Mouse (Mus musculus) limb, embryonic 14.5 days (tissue): Measurements from ENCODE around the gene Rnf4. TPM values are rescaled to one million over a fixed set of nuclear protein-coding genes. Genes with fewer than 3 reads are reported as not detected.

Experiments
- ATAC-seq: fragments of 200-750 bp; cut with Nextera tagmentation; 2 replicates; pipeline ENCODE4 v1.8.0; 2017; ENCODE audit warnings: low read depth, moderate number of reproducible peaks, moderate TSS enrichment; ENCODE audit not compliant: low FRiP score
- DNase-seq: peaks from one replicate; pipeline ENCODE4 v3.0.0-alpha.2; 2015; ENCODE audit warnings: low spot score
- H3K27ac ChIP-seq: fragments of 300-500 bp; sonication (generic); replicated peaks from 2 replicates; pipeline ENCODE4 v1.5.1; 2014; ENCODE audit warnings: low read depth, mild to moderate bottlenecking, low read length, moderate library complexity, mixed read lengths
- H3K27me3 ChIP-seq: fragments of 300-500 bp; sonication (generic); 2 replicates; pipeline ENCODE4 v1.6.1; 2014; ENCODE audit warnings: low read length, mixed read lengths; ENCODE audit not compliant: control insufficient read depth, insufficient read depth
- H3K36me3 ChIP-seq: fragments of 300-500 bp; sonication (generic); 2 replicates; pipeline ENCODE4 v1.6.1; 2014; ENCODE audit warnings: mild to moderate bottlenecking, low read length, moderate library complexity, mixed read lengths; ENCODE audit not compliant: control insufficient read depth, insufficient read depth
- H3K4me1 ChIP-seq: fragments of 300-500 bp; sonication (generic); 2 replicates; pipeline ENCODE4 v1.6.1; 2014; ENCODE audit warnings: antibody characterized with exemption, low read length, mixed read lengths; ENCODE audit not compliant: control insufficient read depth, insufficient read depth
- H3K4me2 ChIP-seq: fragments of 300-500 bp; sonication (generic); replicated peaks from 2 replicates; pipeline ENCODE4 v1.6.1; 2014; ENCODE audit warnings: low read depth, mild to moderate bottlenecking, low read length, moderate library complexity; ENCODE audit not compliant: severe bottlenecking
- H3K4me3 ChIP-seq: fragments of 300-500 bp; sonication (generic); replicated peaks from 2 replicates; pipeline ENCODE4 v1.5.1; 2014; ENCODE audit warnings: low read length
- H3K9ac ChIP-seq: fragments of 300-500 bp; sonication (generic); 2 replicates; pipeline ENCODE4 v1.6.1; 2014; ENCODE audit warnings: mild to moderate bottlenecking, low read depth, low read length, moderate library complexity; ENCODE audit not compliant: severe bottlenecking
- H3K9me3 ChIP-seq: fragments of 300-500 bp; sonication (generic); 2 replicates; pipeline ENCODE4 v1.6.1; 2016; ENCODE audit warnings: low read length; ENCODE audit not compliant: control insufficient read depth
- POLR2A ChIP-seq: fragments of 200-500 bp; IDR thresholded peaks from 2 replicates; pipeline ENCODE4 v1.8.0; 2012; ENCODE audit warnings: inconsistent platforms, mild to moderate bottlenecking, moderate library complexity, borderline replicate concordance; ENCODE audit not compliant: insufficient read depth, insufficient read length; ENCODE audit errors: extremely low read depth
- WGBS: fragments of 180-500 bp; shearing (Covaris S2); extraction: QIAGEN DNeasy Blood & Tissue Kit; methylation state at CpG from one replicate; pipeline ENCODE4 v1.1.7; 2014; 5-methylcytosine and 5-hydroxymethylcytosine counted together
- polyA plus RNA-seq, 2 experiments: library from polyadenylated mRNA; depleted of rRNA in 1 of 2; stranded (reverse) in 1 of 2; unstranded in 1 of 2; fragments of >200 nt; fragmentation: Nextera tagmentation in 1 of 2; extraction: Ambion mirVana in 1 of 2; gene quantifications; 2 replicates each; pipeline versions ENCODE4 v1.2.1 to v1.2.3; 2012 to 2014

The Rnf4 gene
- polyA plus RNA-seq, 2 experiments: 130 to 154 TPM

GRCm38 (mm10) chr5:34326249-34326691, 9.8 kb upstream of the Rnf4 start:
- peak overlapping the region; percentile 31; the same call in 1 of the 2 replicates for H3K4me3 ChIP-seq

GRCm38 (mm10) chr5:34326875-34327576, 9.1 kb upstream of the Rnf4 start:
- WGBS: 7% methylated on average over 27 of the region's 31 CpGs
- TF ChIP-seq POLR2A: no peak
- Histone ChIP-seq H3K4me1 (peaks cover 16% of the 10 kb centered on the region), H3K4me2 (peak overlapping the region; percentile 61), H3K9me3 (no peaks in the 10 kb centered on the region), H3K27ac (no peak overlapping the region), H3K36me3 (no peaks in the 10 kb centered on the region), H3K9ac (peak overlapping the region; percentile 61), H3K4me3 (peak overlapping the region; percentile 31), H3K27me3 (no peaks in the 10 kb centered on the region)
- no peak for DNase-seq
- ATAC-seq: peak; percentile 73

More at GRCm38 (mm10) chr5:34326249-34326691, 9.8 kb upstream of the Rnf4 start:
- Histone ChIP-seq H3K36me3 (no peaks in the 10 kb centered on the region), H3K27me3 (no peaks in the 10 kb centered on the region), H3K4me1 (peaks cover 16% of the 10 kb centered on the region), H3K9me3 (no peaks in the 10 kb centered on the region), H3K27ac (peak overlapping the region; percentile 8; the same call in 1 of the 2 replicates), H3K4me2 (peak overlapping the region; percentile 61), H3K9ac (no peak overlapping the region; the same call in 1 of the 2 replicates)
- ATAC-seq (peak; percentile 27; the same call in 1 of the 2 replicates), DNase-seq (peak; percentile 38)
- TF ChIP-seq POLR2A: no peak
- WGBS: 25% methylated on average over 4 of the region's 4 CpGs

- 75% methylated on average over 2 of the region's 2 CpGs for WGBS
- Histone ChIP-seq H3K4me1 (peaks cover 16% of the 10 kb centered on the region), H3K4me2 (no peak overlapping the region), H3K36me3 (no peaks in the 10 kb centered on the region), H3K27ac (no peak overlapping the region), H3K27me3 (no peaks in the 10 kb centered on the region), H3K9me3 (no peaks in the 10 kb centered on the region), H3K4me3 (no peak overlapping the region), H3K9ac (no peak overlapping the region)
- DNase-seq (no peak), ATAC-seq (no peak)
- no peak for TF ChIP-seq POLR2A
These were observed 6.0 kb upstream of the Rnf4 start for GRCm38 (mm10) chr5:34330136-34330535.

- no peak for DNase-seq
- H3K9ac ChIP-seq: no peak overlapping the region
- no peaks in the 10 kb centered on the region for H3K27me3 ChIP-seq
- WGBS: 85% methylated on average over 1 of the region's 1 CpGs
- no peak for ATAC-seq
- no peak overlapping the region for H3K4me2 ChIP-seq
- no peaks in the 10 kb centered on the region; the same call in 1 of the 2 replicates for H3K36me3 ChIP-seq
- TF ChIP-seq POLR2A: no peak
- no peaks in the 10 kb centered on the region for H3K9me3 ChIP-seq
- H3K27ac ChIP-seq: no peak overlapping the region
- H3K4me1 ChIP-seq: peaks cover 14% of the 10 kb centered on the region
- no peak overlapping the region for H3K4me3 ChIP-seq
These were observed 2.0 kb upstream of the Rnf4 start for GRCm38 (mm10) chr5:34334081-34334480.

- peak; percentile 52 for ATAC-seq
- no peaks in the 10 kb centered on the region for H3K27me3 ChIP-seq
- H3K9ac ChIP-seq: peak overlapping the region; percentile 98
- H3K4me3 ChIP-seq: peak overlapping the region; percentile 98
- peak overlapping the region; percentile 92 for H3K27ac ChIP-seq
- DNase-seq: no peak
- H3K4me1 ChIP-seq: peaks cover 14% of the 10 kb centered on the region
- peak overlapping the region; percentile 93 for H3K4me2 ChIP-seq
- no peaks in the 10 kb centered on the region; the same call in 1 of the 2 replicates for H3K36me3 ChIP-seq
- no peaks in the 10 kb centered on the region for H3K9me3 ChIP-seq
- 2% methylated on average over 21 of the region's 21 CpGs for WGBS
- no peak for TF ChIP-seq POLR2A
These were observed 471 bp upstream of the Rnf4 start for GRCm38 (mm10) chr5:34335539-34336096.
